Mouse (Mus musculus): ENCODE measurements around the gene Rhox12.

DNA sequence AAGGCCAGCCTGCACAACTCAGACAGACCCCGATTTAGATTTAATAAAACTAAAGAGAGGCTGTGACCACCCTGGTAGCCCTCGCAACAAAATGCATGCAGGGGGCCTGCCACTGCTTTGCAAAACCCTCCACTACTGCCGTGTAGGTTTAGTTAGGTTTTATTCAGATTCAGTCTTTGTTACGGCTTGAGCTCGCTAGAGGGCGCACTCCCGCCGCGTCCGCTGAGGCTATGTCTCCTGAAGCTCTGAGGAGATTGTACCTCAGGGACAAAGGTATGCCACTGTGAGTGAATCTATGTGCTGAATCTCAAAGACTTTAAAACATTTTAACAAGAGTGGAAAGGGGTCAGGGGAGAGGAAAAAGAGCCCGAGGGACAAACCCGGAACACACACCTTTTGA lies 26.5 kb downstream of the Rhox12 start:
- TF ChIP-seq POLR2A (IDR thresholded peaks at IDR 0.05; ENCODE audit: insufficient read depth, low read depth, low read length): no peak
- peak; percentile 38; the same call in 1 of the 2 replicates for TF ChIP-seq CTCF (IDR thresholded peaks at IDR 0.05; ENCODE audit: insufficient read depth, low read depth, low read length)

All from olfactory bulb, adult 2 months (tissue).